Mouse (Mus musculus): ENCODE measurements at regions not wholly inside any gene's neighbourhood (a gene's known extent, or its start where the extent isn't known, plus 50 kb on each side); places are given as distances from the start of the nearest gene placed in this dataset.

DNA sequence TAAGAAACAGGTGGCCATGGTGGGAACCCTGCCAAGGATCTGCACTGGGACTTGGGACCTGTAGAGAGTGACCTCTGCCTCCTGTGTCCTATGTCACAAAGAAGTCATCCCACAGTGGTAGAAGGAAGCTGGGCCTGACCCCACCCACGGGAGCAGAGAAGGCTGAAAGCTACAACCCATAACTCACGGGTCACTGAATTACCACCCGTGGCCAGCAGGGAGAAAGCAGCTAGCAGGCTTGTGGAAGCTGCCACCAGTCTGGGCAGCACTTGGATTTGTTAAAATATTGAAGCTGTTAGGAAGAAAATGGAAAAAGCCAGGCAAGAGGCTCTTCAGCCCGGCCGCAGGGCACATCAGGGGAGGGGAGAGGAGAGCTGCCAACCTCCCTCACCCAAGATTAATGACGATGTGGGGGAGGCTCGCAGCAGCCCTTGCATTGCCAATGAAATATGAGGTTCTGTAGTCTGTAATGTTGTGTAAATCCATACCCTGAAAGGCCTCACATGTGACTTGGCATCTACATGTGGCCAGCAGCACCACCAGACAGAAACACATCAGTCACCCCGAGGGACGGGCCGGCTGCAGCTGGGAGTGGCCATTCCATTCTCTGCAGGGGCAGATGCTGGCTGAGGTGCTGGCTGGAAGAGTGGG lies 94.5 kb downstream of the Olfm1 start:
- DNase-seq (ENCODE audit: low read depth in 2 of 2, low spot score in 2 of 2) = no peak

- DNase-seq (ENCODE audit: low read depth in 2 of 2, low spot score in 2 of 2) = no peak
Measured at GRCm38 (mm10) chr2:28289339-28289738, 96.5 kb downstream of the Olfm1 start.

- DNase-seq (ENCODE audit: low read depth in 2 of 2, low spot score in 2 of 2) = no peak
Measured at GRCm38 (mm10) chr2:28289860-28290471, 97.2 kb downstream of the Olfm1 start.

- no peak for DNase-seq (ENCODE audit: low read depth in 2 of 2, low spot score in 2 of 2)
Measured at GRCm38 (mm10) chr2:28294509-28294908, 101.7 kb downstream of the Olfm1 start.

DNA sequence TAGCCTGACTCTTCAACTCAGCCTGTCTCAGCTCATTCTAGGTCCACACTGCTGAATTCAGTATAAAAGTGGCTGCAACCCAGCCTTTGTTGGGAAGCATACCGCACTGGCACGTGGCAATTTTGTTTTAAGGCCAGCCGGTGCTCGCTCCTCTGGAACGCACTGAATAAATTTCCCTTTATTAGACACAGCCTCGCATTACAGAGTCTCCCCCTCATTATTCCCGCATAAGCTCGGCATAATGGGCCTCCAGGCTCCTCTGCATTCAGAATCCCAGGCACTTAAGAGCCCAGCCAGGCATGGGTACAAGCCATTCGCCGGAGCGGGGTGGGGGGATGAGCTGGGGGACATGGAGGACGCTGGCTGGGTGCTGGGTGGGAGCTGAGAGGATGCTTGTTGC lies 103.4 kb downstream of the Olfm1 start:
- DNase-seq (ENCODE audit: low read depth in 2 of 2, low spot score in 2 of 2) = no peak

- DNase-seq (ENCODE audit: low read depth in 2 of 2, low spot score in 2 of 2) = no peak
Measured at GRCm38 (mm10) chr2:28298738-28299137, 105.9 kb downstream of the Olfm1 start.

DNA sequence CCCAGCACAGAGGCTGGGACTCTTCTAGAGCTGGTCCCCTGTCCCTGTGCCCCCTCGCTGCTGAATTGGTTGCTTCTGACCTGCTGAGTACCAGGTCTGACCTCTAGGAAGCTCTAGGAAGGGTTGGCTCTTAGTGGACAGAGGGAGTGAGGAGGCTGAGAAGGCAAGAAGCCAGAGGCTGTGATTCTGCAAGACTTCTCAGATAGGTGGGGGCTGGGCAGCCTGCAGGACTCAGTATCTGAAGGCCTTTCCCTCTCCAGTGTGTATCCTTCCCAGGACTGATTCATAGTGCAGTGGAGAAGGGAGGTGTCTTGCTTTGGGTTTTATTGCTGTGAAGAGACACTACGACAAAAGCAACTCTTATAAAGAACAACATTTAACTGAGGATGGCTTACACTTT lies 106.6 kb downstream of the Olfm1 start:
- no peak for DNase-seq (ENCODE audit: low read depth in 2 of 2, low spot score in 2 of 2)

GRCm38 (mm10) chr2:28301313-28301712 lies 108.5 kb downstream of the Olfm1 start:
- no peak for DNase-seq (ENCODE audit: low read depth in 2 of 2, low spot score in 2 of 2)

DNA sequence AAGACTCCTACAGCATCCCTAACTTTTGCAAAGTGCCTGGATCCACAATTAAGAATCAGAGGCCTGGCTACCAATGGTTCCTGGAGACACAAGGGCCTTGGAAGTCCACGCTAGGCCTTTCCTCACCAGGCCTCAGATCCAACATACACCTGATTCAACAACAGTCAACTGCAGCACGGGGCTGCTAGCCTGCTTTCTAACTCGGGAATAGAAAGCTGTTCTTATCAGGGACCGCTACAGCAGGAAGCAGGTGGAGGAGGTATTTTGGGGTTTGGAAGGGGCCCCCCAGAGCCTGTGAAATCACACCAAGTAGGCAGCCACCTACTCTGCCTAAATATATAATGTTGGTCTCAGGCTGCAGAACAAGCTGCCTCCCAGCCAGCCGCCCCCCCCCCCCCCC lies 111.1 kb downstream of the Olfm1 start:
- DNase-seq (ENCODE audit: low read depth in 2 of 2, low spot score in 2 of 2) = no peak

DNA sequence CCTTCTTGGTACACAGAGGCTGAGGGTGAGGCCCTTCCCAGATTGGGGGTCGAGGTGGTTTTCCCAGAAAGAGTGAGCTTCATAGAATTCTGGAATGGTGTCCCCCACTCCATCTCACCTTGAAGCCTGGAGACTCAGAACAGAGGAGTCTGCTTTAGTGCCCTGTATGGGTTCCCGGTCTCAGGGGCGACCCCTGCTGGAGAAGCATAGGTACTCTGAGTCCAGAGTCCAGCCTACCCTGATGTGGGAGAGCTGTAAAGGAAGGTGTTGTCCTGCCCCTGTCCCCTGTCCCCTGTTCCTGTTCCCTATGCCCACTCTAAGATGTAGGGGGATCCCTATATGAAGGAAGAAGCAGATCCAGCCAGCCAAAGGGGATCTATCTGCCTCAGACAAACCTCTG lies 111.9 kb downstream of the Olfm1 start:
- DNase-seq (ENCODE audit: low read depth in 2 of 2, low spot score in 2 of 2) = peak; percentile 5 to 11

- DNase-seq (ENCODE audit: low read depth in 2 of 2, low spot score in 2 of 2) = no peak
Measured at GRCm38 (mm10) chr2:28309122-28309521, 116.3 kb downstream of the Olfm1 start.

DNA sequence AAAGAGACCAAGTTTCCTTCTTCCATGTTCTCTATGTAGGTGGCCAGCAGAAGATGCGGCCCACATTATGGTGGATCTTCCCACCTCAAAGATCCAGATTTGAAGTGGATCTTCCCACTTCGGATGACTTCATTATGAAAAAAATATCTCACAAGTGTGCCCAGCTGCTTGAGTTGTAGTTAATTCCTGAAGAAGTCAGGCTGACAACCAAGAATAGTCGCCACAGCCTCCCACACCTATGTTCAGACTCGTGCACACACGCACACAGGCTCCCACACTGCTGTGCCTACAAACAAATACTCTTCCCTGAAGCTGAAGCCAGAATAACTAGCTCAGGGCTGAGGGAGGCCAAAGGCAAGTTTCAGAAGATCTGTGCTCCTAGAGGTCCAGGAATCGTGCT lies 119.4 kb downstream of the Olfm1 start:
- no peak for DNase-seq (ENCODE audit: low read depth in 2 of 2, low spot score in 2 of 2)

- no peak for DNase-seq (ENCODE audit: low read depth in 2 of 2, low spot score in 2 of 2)
Measured at GRCm38 (mm10) chr2:28325502-28325901, 121.1 kb upstream of the Ppp1r26 start.

DNA sequence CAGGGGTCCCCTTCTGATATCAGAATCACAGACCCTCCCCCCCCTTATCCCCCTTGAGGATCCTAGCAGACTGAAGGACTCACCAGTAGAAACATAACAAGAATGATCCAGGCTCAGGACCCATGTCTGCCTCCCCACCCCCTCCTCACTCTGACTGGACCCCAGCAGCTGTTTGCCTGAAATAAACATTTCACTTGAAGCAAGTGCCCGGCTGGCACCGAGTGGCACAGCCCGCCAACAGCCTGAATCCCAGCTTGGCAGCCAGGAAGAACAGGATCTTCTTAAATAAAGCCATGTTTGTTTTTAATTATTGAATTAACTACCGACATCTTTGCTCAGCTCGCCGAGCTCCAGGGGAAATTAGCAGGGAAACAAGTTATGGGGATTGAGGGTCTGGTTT lies 120.5 kb upstream of the Ppp1r26 start:
- no peak for DNase-seq (ENCODE audit: low read depth in 2 of 2, low spot score in 2 of 2)

DNA sequence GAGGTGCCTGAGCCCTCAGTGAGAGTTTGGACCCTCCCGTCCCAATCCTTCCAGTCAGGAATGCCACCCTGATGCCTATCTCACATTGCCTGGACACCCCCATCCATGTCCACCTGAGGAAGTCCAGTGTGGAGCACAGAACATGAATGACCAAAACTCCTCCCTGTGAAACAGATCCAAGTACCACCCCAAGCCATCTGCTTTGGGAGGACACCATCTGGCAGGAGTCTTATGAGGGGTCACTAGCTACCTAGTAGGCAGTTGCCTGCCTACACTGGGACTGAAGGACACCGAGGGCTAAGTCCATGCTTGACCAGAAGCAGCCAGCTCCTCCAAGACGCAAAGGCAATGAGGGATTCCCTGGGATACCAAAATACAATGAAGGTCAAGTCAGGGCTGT lies 119.9 kb upstream of the Ppp1r26 start:
- DNase-seq (ENCODE audit: low read depth in 2 of 2, low spot score in 2 of 2) = no peak

GRCm38 (mm10) chr2:28329130-28329529 lies 117.5 kb upstream of the Ppp1r26 start:
- no peak for DNase-seq (ENCODE audit: low read depth in 2 of 2, low spot score in 2 of 2)

- no peak for DNase-seq (ENCODE audit: low read depth in 2 of 2, low spot score in 2 of 2)
Measured at GRCm38 (mm10) chr2:28335141-28335789, 111.3 kb upstream of the Ppp1r26 start.

GRCm38 (mm10) chr2:28335810-28336209 lies 110.8 kb upstream of the Ppp1r26 start:
- no peak for DNase-seq (ENCODE audit: low read depth in 2 of 2, low spot score in 2 of 2)

DNA sequence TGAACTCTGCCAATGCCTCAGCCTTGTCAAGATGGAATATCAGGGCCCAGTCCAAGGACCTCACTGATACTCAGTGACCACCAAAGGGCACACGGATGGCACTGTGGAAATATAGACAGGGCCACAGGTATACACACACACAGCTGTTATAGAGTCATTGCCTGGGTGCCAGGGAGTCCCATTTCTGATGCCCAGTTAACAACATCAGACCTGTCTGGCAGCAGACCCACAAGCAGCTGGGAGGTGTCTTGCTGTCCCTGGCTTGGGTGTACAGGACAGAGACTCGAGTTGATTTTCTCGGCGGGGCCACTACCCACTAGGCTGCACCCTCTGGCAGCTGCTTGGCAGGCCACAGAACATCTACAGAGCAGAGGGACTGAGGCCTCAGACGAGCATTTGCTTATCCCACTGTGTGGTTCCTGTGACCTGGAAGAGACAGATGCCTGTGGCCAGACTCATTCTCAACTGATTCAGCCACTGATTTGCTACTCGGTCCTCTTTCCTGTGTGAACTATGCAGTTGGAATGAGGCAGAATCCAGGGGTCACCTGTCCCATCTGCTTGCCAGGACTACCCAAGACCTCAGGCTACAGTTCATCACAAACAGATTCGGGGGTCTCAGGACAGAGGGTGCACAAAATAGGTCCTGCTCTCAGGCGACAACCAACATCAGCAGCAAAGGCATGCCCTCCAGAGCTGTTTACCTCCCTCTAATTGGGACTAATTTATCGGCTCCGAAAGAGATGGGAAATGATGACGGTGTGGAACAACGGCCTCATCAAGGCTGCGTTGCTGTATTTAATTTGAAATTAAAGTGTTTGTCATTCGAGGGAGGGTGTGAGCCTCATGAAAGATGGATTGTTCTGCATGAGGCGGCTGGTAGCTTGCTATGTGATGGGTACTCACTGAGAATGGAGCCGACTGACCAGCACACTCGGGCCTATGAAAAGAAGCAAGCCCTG lies 110.0 kb upstream of the Ppp1r26 start:
- no peak for DNase-seq (ENCODE audit: low read depth in 2 of 2, low spot score in 2 of 2)

DNA sequence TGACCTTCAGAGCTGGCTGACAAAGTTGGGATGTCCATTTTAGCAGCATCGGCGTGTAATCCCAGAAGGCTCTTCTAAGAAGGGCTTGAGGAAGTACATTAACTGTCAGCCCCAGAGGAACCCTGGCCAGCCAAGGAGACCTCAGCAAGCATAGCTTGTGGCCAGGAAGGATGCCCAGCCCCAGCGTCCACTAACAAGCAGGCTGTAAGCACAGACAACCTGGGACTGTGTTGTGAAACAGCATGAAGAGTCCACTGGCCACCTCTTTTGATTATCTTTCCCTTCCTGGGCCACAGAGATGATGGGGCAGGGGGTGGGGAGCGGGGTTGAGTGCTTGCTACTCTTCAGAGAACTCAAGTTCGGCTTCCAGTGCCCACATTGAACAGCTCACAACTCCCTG lies 109.0 kb upstream of the Ppp1r26 start:
- DNase-seq (ENCODE audit: low read depth in 2 of 2, low spot score in 2 of 2) = no peak

DNA sequence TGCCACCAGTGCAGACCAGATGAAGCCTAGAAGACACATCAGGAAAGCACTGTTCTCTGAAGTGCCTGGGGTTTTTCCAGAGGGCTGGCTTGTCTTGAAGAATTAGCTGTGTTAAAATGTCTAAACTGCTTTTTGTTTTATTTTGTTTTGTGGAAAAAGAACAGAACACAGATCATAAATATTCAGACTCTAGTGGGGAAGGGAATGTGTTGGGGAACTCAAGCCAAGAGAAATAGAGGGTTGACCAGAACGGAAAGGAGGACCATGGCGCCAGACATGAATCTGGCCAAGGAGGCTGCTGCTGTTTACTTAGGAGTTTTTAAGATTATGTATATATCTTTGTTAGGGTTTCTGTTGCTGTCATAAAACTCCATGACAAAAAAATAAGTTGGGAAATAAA lies 105.3 kb upstream of the Ppp1r26 start:
- DNase-seq (ENCODE audit: low read depth in 2 of 2, low spot score in 2 of 2) = no peak

DNA sequence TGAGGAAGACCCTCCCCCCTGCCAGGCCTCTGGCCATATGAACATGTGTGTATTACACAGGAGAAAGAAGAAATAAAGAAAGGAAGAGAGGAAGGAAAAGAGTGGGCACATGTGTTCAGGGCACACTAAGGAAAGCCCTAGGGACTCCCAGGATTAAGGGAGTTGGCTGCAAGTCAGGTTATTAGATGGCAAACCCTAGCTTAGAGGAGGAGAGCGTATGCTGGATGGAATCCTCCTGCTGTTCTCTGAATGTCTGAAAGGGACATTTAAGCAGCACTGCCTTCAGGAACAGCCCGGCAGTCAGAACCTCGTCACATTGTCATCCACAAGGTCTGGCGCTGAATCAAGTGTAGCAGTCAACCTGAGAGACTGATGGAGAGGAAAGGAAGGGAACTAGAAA lies 98.1 kb upstream of the Ppp1r26 start:
- DNase-seq (ENCODE audit: low read depth in 2 of 2, low spot score in 2 of 2) = no peak
